Mouse (Mus musculus) gonadal fat pad, adult 2 months (tissue): ENCODE results near the gene Armc6. TPM values are rescaled to one million over a fixed set of nuclear protein-coding genes. Genes with fewer than 3 reads are reported as not detected.
"Not testable (repeated sequence)": the region's sequence is repeated elsewhere in the genome, so short reads cannot be mapped to it uniquely, and the experiment has no call there.

ENCODE experiments used
- DNase-seq: peaks from one replicate; pipeline ENCODE4 v3.0.0-alpha.2; 2012; ENCODE audit warnings: low read depth
- polyA plus RNA-seq: library from polyadenylated mRNA; depleted of rRNA; stranded (reverse); fragments of >200 nt; gene quantifications from 2 replicates; pipeline ENCODE4 v1.2.3, GENCODE M21; 2012

The Armc6 gene
- polyA plus RNA-seq, 1 experiment = 14.1 TPM

GRCm38 (mm10) chr8:70230837-70231236 lies 3.4 kb downstream of the Armc6 start:
- DNase-seq = no peak

- DNase-seq = no peak
Observed at GRCm38 (mm10) chr8:70227997-70228396, 6.3 kb downstream of the Armc6 start.

- no peak for DNase-seq
Observed at GRCm38 (mm10) chr8:70223341-70223740, 10.9 kb downstream of the Armc6 start.

GRCm38 (mm10) chr8:70222041-70222440 lies 12.2 kb downstream of the Armc6 start:
- no peak for DNase-seq

GRCm38 (mm10) chr8:70220911-70221310 lies 13.4 kb downstream of the Armc6 start:
- no peak for DNase-seq

GRCm38 (mm10) chr8:70220236-70220840 lies 13.9 kb downstream of the Armc6 start:
- no peak for DNase-seq

- no peak for DNase-seq
Observed at GRCm38 (mm10) chr8:70219107-70219684, 15.1 kb downstream of the Armc6 start.

- no peak for DNase-seq
Observed at GRCm38 (mm10) chr8:70217441-70217840, 16.8 kb downstream of the Armc6 start.

- DNase-seq = no peak
Observed at GRCm38 (mm10) chr8:70216566-70216965, 17.7 kb downstream of the Armc6 start.

- DNase-seq = not testable (repeated sequence)
Observed at GRCm38 (mm10) chr8:70216161-70216560, 18.1 kb downstream of the Armc6 start.

GRCm38 (mm10) chr8:70215092-70215491 lies 19.2 kb downstream of the Armc6 start:
- no peak for DNase-seq

- DNase-seq = no peak
Observed at GRCm38 (mm10) chr8:70214411-70214810, 19.9 kb downstream of the Armc6 start.

- peak; percentile 97 for DNase-seq
Observed at GRCm38 (mm10) chr8:70212112-70213055, 21.9 kb downstream of the Armc6 start, which contains the start of gene Slc25a42. TSS of gene Slc25a42 (minus strand) at chr8:70212305.

- no peak for DNase-seq
Observed at GRCm38 (mm10) chr8:70211726-70212111, 22.5 kb downstream of the Armc6 start.

GRCm38 (mm10) chr8:70211275-70211674 lies 23.0 kb downstream of the Armc6 start:
- no peak for DNase-seq

- no peak for DNase-seq
Observed at GRCm38 (mm10) chr8:70210538-70210937, 23.7 kb downstream of the Armc6 start.

GRCm38 (mm10) chr8:70208130-70208529 lies 26.1 kb downstream of the Armc6 start:
- no peak for DNase-seq

GRCm38 (mm10) chr8:70204757-70205156 lies 29.5 kb downstream of the Armc6 start:
- DNase-seq = no peak

GRCm38 (mm10) chr8:70203072-70203471 lies 31.2 kb downstream of the Armc6 start:
- no peak for DNase-seq

- no peak for DNase-seq
Observed at GRCm38 (mm10) chr8:70201417-70201816, 32.8 kb downstream of the Armc6 start.

GRCm38 (mm10) chr8:70200098-70200681 lies 34.1 kb downstream of the Armc6 start:
- no peak for DNase-seq

- no peak for DNase-seq
Observed at GRCm38 (mm10) chr8:70197603-70198002, 36.7 kb downstream of the Armc6 start.
